12 mouse cellular contexts compared by ENCODE assay signal in the genomic region with DNA sequence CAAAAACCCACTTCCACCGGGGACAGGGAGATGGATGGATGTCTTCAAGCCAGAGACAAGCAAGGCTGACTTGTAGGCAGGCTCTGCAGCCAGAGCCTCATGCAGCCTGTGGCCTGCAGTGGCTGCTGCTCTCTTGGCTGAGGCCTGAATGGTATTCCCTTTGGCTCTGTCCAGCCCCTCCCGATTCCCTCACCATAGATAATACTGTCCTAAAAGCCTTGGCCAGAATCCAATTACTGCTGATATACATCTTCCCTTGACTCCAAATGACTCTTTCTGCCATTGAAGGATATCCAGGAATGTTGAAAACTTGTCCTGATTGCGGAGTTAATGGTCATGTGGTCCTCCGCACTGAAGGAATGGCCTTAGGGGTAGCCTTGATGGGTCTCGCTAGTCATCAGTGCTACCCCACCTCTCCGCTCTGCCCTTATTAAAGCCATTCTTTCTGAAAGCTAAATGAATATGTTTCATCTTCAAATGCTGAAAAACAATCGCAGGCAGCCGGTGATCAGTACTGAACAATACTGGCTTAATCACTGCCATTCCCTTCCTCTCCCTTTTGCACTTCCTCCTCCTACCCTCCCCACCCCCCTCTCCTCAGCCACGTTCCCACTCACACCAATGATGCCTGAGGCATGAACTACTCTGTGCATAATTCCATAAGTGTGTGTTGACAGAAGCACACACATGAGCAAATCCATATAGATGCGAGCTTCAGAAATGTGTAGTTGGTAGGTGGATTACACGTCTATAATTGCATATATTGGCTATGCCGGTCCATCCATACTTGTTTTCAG.
A peak's percentile ranks its signal among the peaks of the same experiment; 100 is the strongest.
DNase-seq lines count a peak whose midpoint lies in the region; ATAC-seq and TF ChIP-seq lines count a peak whose summit lies in the region.
"Had no signal": no experiment of that assay in that cellular context is flagged by ENCODE, and none has a peak within 500 bp of the region (broad histone marks: within the 10 kb centered on the region; RNA-seq: fewer than 3 reads in every experiment).

No protein-coding gene starts in this region.

- DNase-seq in heart, adult 11 months = peak; percentile 68
- DNase-seq in heart, postnatal 25 days (ENCODE audit: low spot score) = no peak
- DNase-seq in lung, adult 2 months = no peak
- peak; percentile 39 for DNase-seq in brain, embryonic 14.5 days (ENCODE audit: low read depth)
- DNase-seq in midbrain, embryonic 14.5 days = peak; percentile 44
- DNase-seq in spleen, postnatal 10 days (ENCODE audit: low spot score in 2 of 2) = no peak
- no peak for DNase-seq in Muller cell, postnatal 12 days (ENCODE audit: inconsistent ontology term)
- DNase-seq: cerebellum, adult 8-10 months; layer of hippocampus, adult 9-11 months had no signal

- TF ChIP-seq CTCF in lung, adult 2 months (IDR thresholded peaks at IDR 0.05; ENCODE audit: insufficient read depth, low read length) = no peak
- TF ChIP-seq CTCF in brain, embryonic 14.5 days (IDR thresholded peaks at IDR 0.05; ENCODE audit: borderline replicate concordance, extremely low read depth, insufficient read depth, insufficient read length) = no peak

- no peaks in the 10 kb centered on the region for H3K9me3 ChIP-seq in lung, embryonic 15.5 days
- no peaks in the 10 kb centered on the region for H3K9me3 ChIP-seq in midbrain, embryonic 14.5 days (ENCODE audit: control insufficient read depth, low read length)
- H3K9me3 ChIP-seq: limb, embryonic 10.5 days had no signal

- 64% methylated on average over 12 of the region's 12 CpGs for WGBS in lung, embryonic 15.5 days
- WGBS in lung, adult 2 months = 64% methylated on average over 12 of the region's 12 CpGs
- WGBS in midbrain, embryonic 14.5 days = 65% methylated on average over 12 of the region's 12 CpGs

- intact Hi-C loops in heart, postnatal 25 days (cut with DNase I) = no loop called here

- no peak for TF ChIP-seq POLR2A in lung, adult 2 months (IDR thresholded peaks at IDR 0.05; ENCODE audit: borderline replicate concordance, extremely low read depth, low read depth, low read length)
- no peak for TF ChIP-seq POLR2A in brain, embryonic 14.5 days (IDR thresholded peaks at IDR 0.05; ENCODE audit: borderline replicate concordance, extremely low read depth, insufficient read depth, insufficient read length, poor library complexity, severe bottlenecking)

- no peak overlapping the region for H3K9ac ChIP-seq in lung, embryonic 15.5 days
- no peak overlapping the region for H3K9ac ChIP-seq in midbrain, embryonic 14.5 days (replicated peaks; ENCODE audit: low read length)

- H3K27me3 ChIP-seq in lung, embryonic 15.5 days = no peaks in the 10 kb centered on the region
- no peaks in the 10 kb centered on the region for H3K27me3 ChIP-seq in midbrain, embryonic 14.5 days (ENCODE audit: control insufficient read depth, insufficient read depth, low read length)

- H3K4me1 ChIP-seq in lung, embryonic 15.5 days = peaks cover 12% of the 10 kb centered on the region
- H3K4me1 ChIP-seq in lung, adult 2 months (ENCODE audit: control insufficient read depth, insufficient read depth, low read length) = peaks cover 16% of the 10 kb centered on the region
- H3K4me1 ChIP-seq in midbrain, embryonic 14.5 days (ENCODE audit: control insufficient read depth, insufficient read depth, low read length) = peaks cover 31% of the 10 kb centered on the region

- peak; percentile 57 for ATAC-seq in lung, embryonic 15.5 days (ENCODE audit: borderline replicate concordance, extremely low read depth, low FRiP score, low TSS enrichment)
- peak; percentile 46; the same call in 1 of the 2 replicates for ATAC-seq in midbrain, embryonic 14.5 days (ENCODE audit: low FRiP score, low TSS enrichment)

- no peak overlapping the region for H3K4me3 ChIP-seq in lung, embryonic 15.5 days
- no peak overlapping the region for H3K4me3 ChIP-seq in lung, adult 2 months (replicated peaks; ENCODE audit: extremely low read depth, low read depth, low read length)
- H3K4me3 ChIP-seq in midbrain, embryonic 14.5 days (replicated peaks; ENCODE audit: low read depth, low read length) = no peak overlapping the region
- H3K4me3 ChIP-seq: limb, embryonic 10.5 days had no signal

- no peaks in the 10 kb centered on the region for H3K36me3 ChIP-seq in lung, embryonic 15.5 days
- H3K36me3 ChIP-seq in midbrain, embryonic 14.5 days (ENCODE audit: control insufficient read depth, insufficient read depth, low read length) = no peaks in the 10 kb centered on the region

- H3K27ac ChIP-seq in lung, embryonic 15.5 days = no peak overlapping the region
- peak overlapping the region; percentile 32 for H3K27ac ChIP-seq in midbrain, embryonic 14.5 days (replicated peaks; ENCODE audit: low read depth, low read length)
- H3K27ac ChIP-seq: limb, embryonic 10.5 days; macrophage had no signal

- no peak overlapping the region for H3K4me2 ChIP-seq in lung, embryonic 15.5 days
- H3K4me2 ChIP-seq in midbrain, embryonic 14.5 days (ENCODE audit: low read length) = no peak overlapping the region

Comparison
In these comparisons a context has a peak if more than half of its experiments do, and no peak if none do; other contexts are left out.
1. DNase-seq: peak in heart, adult 11 months (single experiment), brain, embryonic 14.5 days (single experiment) and midbrain, embryonic 14.5 days (single experiment); none in heart, postnatal 25 days (single experiment), lung, adult 2 months (single experiment), spleen, postnatal 10 days (0 of 2) and Muller cell, postnatal 12 days (single experiment).